Mouse (Mus musculus): ENCODE data around the gene P3h2. TPM values are rescaled to one million over a fixed set of nuclear protein-coding genes. Genes with fewer than 3 reads are reported as not detected.
A peak's percentile ranks its signal among the peaks of the same experiment; 100 is the strongest.

Gene P3h2
- total RNA-seq, 2 experiments from 2014 or later, result 1.9 to 3.3 TPM

GRCm38 (mm10) chr16:26005811-26006210, 99.8 kb downstream of the P3h2 start:
- no peak for DNase-seq (ENCODE audit: low spot score in 2 of 2)
- intact Hi-C loops (cut with DNase I), result no loop called here

GRCm38 (mm10) chr16:26003261-26003660, 102.3 kb downstream of the P3h2 start:
- intact Hi-C loops (cut with DNase I), result no loop called here
- no peak for DNase-seq (ENCODE audit: low spot score in 2 of 2)

GRCm38 (mm10) chr16:26002848-26003247, 102.7 kb downstream of the P3h2 start:
- intact Hi-C loops (cut with DNase I), result no loop called here
- no peak for DNase-seq (ENCODE audit: low spot score in 2 of 2)

- intact Hi-C loops (cut with DNase I), result no loop called here
- DNase-seq (ENCODE audit: low spot score in 2 of 2), result no peak
Measured at GRCm38 (mm10) chr16:25994605-25995004, 111.0 kb downstream of the P3h2 start.

- DNase-seq (ENCODE audit: low spot score in 2 of 2), result no peak
- intact Hi-C loops (cut with DNase I), result no loop called here
Measured at GRCm38 (mm10) chr16:25987221-25987620, 118.4 kb downstream of the P3h2 start.

- intact Hi-C loops (cut with DNase I), result no loop called here
- no peak for DNase-seq (ENCODE audit: low spot score in 2 of 2)
Measured at GRCm38 (mm10) chr16:25983635-25984034, 121.9 kb downstream of the P3h2 start.

GRCm38 (mm10) chr16:25979037-25979436, 126.5 kb downstream of the P3h2 start:
- DNase-seq (ENCODE audit: low spot score in 2 of 2), result no peak
- intact Hi-C loops (cut with DNase I), result no loop called here

- DNase-seq (ENCODE audit: low spot score in 2 of 2), result no peak
Measured at GRCm38 (mm10) chr16:25977210-25977609, 128.4 kb downstream of the P3h2 start.

GRCm38 (mm10) chr16:25971285-25971684, 134.3 kb downstream of the P3h2 start:
- intact Hi-C loops (cut with DNase I), result no loop called here
- DNase-seq (ENCODE audit: low spot score in 2 of 2), result no peak

More at GRCm38 (mm10) chr16:25977210-25977609, 128.4 kb downstream of the P3h2 start:
- intact Hi-C loops (cut with DNase I), result no loop called here

GRCm38 (mm10) chr16:25970720-25971119, 134.9 kb downstream of the P3h2 start:
- intact Hi-C loops (cut with DNase I), result no loop called here
- no peak for DNase-seq (ENCODE audit: low spot score in 2 of 2)

GRCm38 (mm10) chr16:25970193-25970592, 135.4 kb downstream of the P3h2 start:
- intact Hi-C loops (cut with DNase I), result no loop called here
- DNase-seq (ENCODE audit: low spot score in 2 of 2), result no peak

GRCm38 (mm10) chr16:25967297-25967696, 138.3 kb downstream of the P3h2 start:
- DNase-seq (ENCODE audit: low spot score in 2 of 2), result peak; percentile 55 to 61
- intact Hi-C loops (cut with DNase I), result loop anchor here (1.0 to 10.0 kb wide), 3 partner anchors 232 to 1173 kb away; partner anchors contain the start of gene Cldn1

GRCm38 (mm10) chr16:25963856-25964255, 141.7 kb downstream of the P3h2 start:
- intact Hi-C loops (cut with DNase I), result loop anchor here (10.0 kb wide), 1 partner anchor 411 kb away; the partner anchor contains the start of gene Cldn1
- DNase-seq (ENCODE audit: low spot score in 2 of 2), result peak; percentile 24 to 50

- intact Hi-C loops (cut with DNase I), result loop anchor here (10.0 kb wide), 1 partner anchor 414 kb away; the partner anchor contains the start of gene Cldn1
- peak; percentile 58 to 61 for DNase-seq (ENCODE audit: low spot score in 2 of 2)
Measured at GRCm38 (mm10) chr16:25960345-25960744, 145.2 kb downstream of the P3h2 start.

- DNase-seq (ENCODE audit: low spot score in 2 of 2), result no peak
- intact Hi-C loops (cut with DNase I), result loop anchor here (5.0 to 10.0 kb wide), 3 partner anchors 415 to 1975 kb away; partner anchors contain the start of genes Bcl6, Cldn1 and Gm37419
Measured at GRCm38 (mm10) chr16:25959929-25960328, 145.7 kb downstream of the P3h2 start.

GRCm38 (mm10) chr16:25958650-25959238, 146.8 kb downstream of the P3h2 start:
- intact Hi-C loops (cut with DNase I), result loop anchor here (5.0 to 10.0 kb wide), 2 partner anchors 581 to 1974 kb away; partner anchors contain the start of genes Bcl6 and Gm37419
- DNase-seq (ENCODE audit: low spot score in 2 of 2), result no peak

- DNase-seq (ENCODE audit: low spot score in 2 of 2), result no peak
- intact Hi-C loops (cut with DNase I), result loop anchor here (5.0 to 10.0 kb wide), 2 partner anchors 581 to 1973 kb away; partner anchors contain the start of genes Bcl6 and Gm37419
Measured at GRCm38 (mm10) chr16:25958213-25958612, 147.4 kb downstream of the P3h2 start.

- intact Hi-C loops (cut with DNase I), result loop anchor here (5.0 to 10.0 kb wide), 2 partner anchors 580 to 1972 kb away; partner anchors contain the start of genes Bcl6 and Gm37419
- no peak for DNase-seq (ENCODE audit: low spot score in 2 of 2)
Measured at GRCm38 (mm10) chr16:25956831-25957230, 148.8 kb downstream of the P3h2 start.

GRCm38 (mm10) chr16:25954614-25955013, 151.0 kb downstream of the P3h2 start:
- DNase-seq (ENCODE audit: low spot score in 2 of 2), result no peak
- intact Hi-C loops (cut with DNase I), result loop anchor here (5.0 to 10.0 kb wide), 2 partner anchors 577 to 1970 kb away; partner anchors contain the start of genes Bcl6 and Gm37419

- intact Hi-C loops (cut with DNase I), result loop anchor here (10.0 kb wide), 1 partner anchor 1969 kb away; the partner anchor contains the start of genes Bcl6 and Gm37419
- DNase-seq (ENCODE audit: low spot score in 2 of 2), result no peak
Measured at GRCm38 (mm10) chr16:25953359-25953758, 152.2 kb downstream of the P3h2 start.

- intact Hi-C loops (cut with DNase I), result loop anchor here (10.0 kb wide), 1 partner anchor 1967 kb away; the partner anchor contains the start of genes Bcl6 and Gm37419
- DNase-seq (ENCODE audit: low spot score in 2 of 2), result no peak
Measured at GRCm38 (mm10) chr16:25952005-25952404, 153.6 kb downstream of the P3h2 start.

Measured in left cerebral cortex, postnatal 36 days (tissue).